Mouse (Mus musculus): Measurements from ENCODE around the gene Ccdc138.

Ccdc138 gene

GRCm38 (mm10) chr10:58585427-58586223 is 87.9 kb downstream of the Ccdc138 start:
- no peak for DNase-seq

GRCm38 (mm10) chr10:58594486-58594885 is 96.7 kb downstream of the Ccdc138 start:
- DNase-seq, result no peak

GRCm38 (mm10) chr10:58595197-58595596 is 97.4 kb downstream of the Ccdc138 start:
- DNase-seq, result no peak

GRCm38 (mm10) chr10:58595821-58596220 is 98.1 kb downstream of the Ccdc138 start:
- no peak for DNase-seq

GRCm38 (mm10) chr10:58600151-58600550 is 102.4 kb downstream of the Ccdc138 start:
- DNase-seq, result peak in 1 of 2 experiments; percentile 10

- peak; percentile 30 to 41 for DNase-seq
These were observed 103.2 kb downstream of the Ccdc138 start for GRCm38 (mm10) chr10:58600983-58601382.

- peak; percentile 79 to 87 for DNase-seq
These were observed 103.7 kb downstream of the Ccdc138 start for GRCm38 (mm10) chr10:58601431-58601901.

- peak in 1 of 2 experiments; percentile 15 for DNase-seq
These were observed 104.2 kb downstream of the Ccdc138 start for GRCm38 (mm10) chr10:58601946-58602345.

- DNase-seq, result peak; percentile 94 to 95
These were observed 107.0 kb downstream of the Ccdc138 start for GRCm38 (mm10) chr10:58604779-58605178.

GRCm38 (mm10) chr10:58606356-58606755 is 108.6 kb downstream of the Ccdc138 start:
- peak in 1 of 2 experiments; percentile 53 for DNase-seq

- DNase-seq, result no peak
These were observed 111.1 kb downstream of the Ccdc138 start for GRCm38 (mm10) chr10:58608858-58609257.

GRCm38 (mm10) chr10:58610484-58611261 is 112.9 kb downstream of the Ccdc138 start:
- DNase-seq, result no peak

- no peak for DNase-seq
These were observed 116.9 kb downstream of the Ccdc138 start for GRCm38 (mm10) chr10:58614601-58615000.

- DNase-seq, result no peak
These were observed 118.8 kb downstream of the Ccdc138 start for GRCm38 (mm10) chr10:58616565-58616964.

- DNase-seq, result peak; percentile 94 to 96
These were observed 120.9 kb downstream of the Ccdc138 start for GRCm38 (mm10) chr10:58618501-58619216.

GRCm38 (mm10) chr10:58619266-58619665 is 121.5 kb downstream of the Ccdc138 start:
- DNase-seq, result peak; percentile 62 to 73

GRCm38 (mm10) chr10:58624848-58625711 is 127.3 kb downstream of the Ccdc138 start:
- no peak for DNase-seq

All from cerebellum, postnatal 10 days (tissue).